Mouse (Mus musculus): ENCODE data around the gene Rhox4c.
"Not testable (repeated sequence)": the region's sequence is repeated elsewhere in the genome, so short reads cannot be mapped to it uniquely, and the experiment has no call there.

Gene Rhox4c

GRCm38 (mm10) chrX:37480037-37480436, at the start of gene Rhox4c:
Gene Rhox4c (plus strand): TSS chrX:37480337.
- not testable (repeated sequence) for DNase-seq (ENCODE audit: low read depth, low spot score)

- not testable (repeated sequence) for DNase-seq (ENCODE audit: low read depth, low spot score)
Measured at GRCm38 (mm10) chrX:37432194-37432593, 47.9 kb upstream of the Rhox4c start, which contains the start of gene Rhox4b. Gene Rhox4b (plus strand): TSS chrX:37432494.

GRCm38 (mm10) chrX:37453380-37453779, 26.8 kb upstream of the Rhox4c start, which contains the start of gene Rhox2c:
Gene Rhox2c (plus strand): TSS chrX:37453680.
- not testable (repeated sequence) for DNase-seq (ENCODE audit: low read depth, low spot score)

- DNase-seq (ENCODE audit: low read depth, low spot score) = not testable (repeated sequence)
Measured at GRCm38 (mm10) chrX:37458285-37458684, 21.9 kb upstream of the Rhox4c start, which contains the start of gene Rhox3c. Gene Rhox3c (plus strand): TSS chrX:37458585.

- DNase-seq (ENCODE audit: low read depth, low spot score) = not testable (repeated sequence)
Measured at GRCm38 (mm10) chrX:37514059-37514458, 33.9 kb downstream of the Rhox4c start, which contains the start of gene Rhox4d. Gene Rhox4d (plus strand): TSS chrX:37514359.

GRCm38 (mm10) chrX:37530152-37530551, 50.0 kb downstream of the Rhox4c start, which contains the start of gene Rhox2e:
Gene Rhox2e (plus strand): TSS chrX:37530452.
- DNase-seq (ENCODE audit: low read depth, low spot score) = not testable (repeated sequence)
